Mouse (Mus musculus): ENCODE results near the gene Bod1.

DNA sequence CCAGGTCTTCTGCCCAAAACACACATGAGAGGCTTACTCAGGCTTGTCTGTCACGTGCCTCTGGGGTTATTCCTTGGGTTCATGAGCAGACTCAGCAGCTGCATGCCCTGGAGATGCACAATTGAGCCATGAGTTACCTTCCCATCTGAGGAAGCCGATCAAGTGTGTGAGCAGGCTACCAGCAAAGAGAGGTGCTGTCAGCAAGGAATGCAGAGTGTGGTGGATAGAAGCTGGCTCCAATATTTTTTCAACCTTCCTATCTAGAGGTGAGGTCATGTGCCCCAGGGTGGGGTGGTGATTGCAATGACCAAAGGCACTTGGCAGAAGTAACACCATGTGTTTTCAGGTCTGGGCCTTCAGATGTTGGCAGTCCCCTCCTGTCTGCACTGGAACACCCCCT is 22.2 kb downstream of the Bod1 start:
- no peak for TF ChIP-seq CTCF (IDR thresholded peaks at IDR 0.05; ENCODE audit: low read depth)
- no peak for TF ChIP-seq EP300 (IDR thresholded peaks at IDR 0.05; ENCODE audit: low read depth)
